Mouse (Mus musculus): ENCODE data around the gene Bmp5. TPM values are rescaled to one million over a fixed set of nuclear protein-coding genes. Genes with fewer than 3 reads are reported as not detected.

The Bmp5 gene
- total and polyA plus RNA-seq, 3 experiments = not detected

GRCm38 (mm10) chr9:75776153-75776552 is 989 bp downstream of the Bmp5 start:
- no peaks in the 10 kb centered on the region for H3K27me3 ChIP-seq (replicated peaks)

GRCm38 (mm10) chr9:75778762-75779346 is 3.7 kb downstream of the Bmp5 start:
- no peak overlapping the region for H3K4me2 ChIP-seq (ENCODE audit: insufficient read depth, low read depth, poor library complexity, severe bottlenecking)
- H3K9me3 ChIP-seq (replicated peaks; ENCODE audit: low read length) = no peaks in the 10 kb centered on the region
- H3K4me1 ChIP-seq (ENCODE audit: control insufficient read depth in 1 of 2, insufficient read depth in 2 of 2) = peaks cover 0 to 14% of the 10 kb centered on the region in 2 experiments; a peak in 2 of 4 replicates
- no peak overlapping the region for H3K4me3 ChIP-seq (replicated peaks in 1 of 3; ENCODE audit: low read depth in 2 of 3, low read length in 2 of 3, poor library complexity in 1 of 3)
- no peaks in the 10 kb centered on the region for H3K27me3 ChIP-seq (replicated peaks)
- no peaks in the 10 kb centered on the region for H3K79me2 ChIP-seq (replicated peaks; ENCODE audit: control insufficient read depth, extremely low read depth, insufficient read depth, poor library complexity, severe bottlenecking)
- no peak overlapping the region for H3K9ac ChIP-seq (ENCODE audit: insufficient read depth, low read depth)
- TF ChIP-seq NELFE (IDR thresholded peaks at IDR 0.05; ENCODE audit: low read depth, low read length) = no peak
- TF ChIP-seq ZKSCAN1 (IDR thresholded peaks at IDR 0.05; ENCODE audit: borderline replicate concordance, low read depth, low read length) = no peak
- TF ChIP-seq TBP (conservative IDR thresholded peaks at IDR 0.05; ENCODE audit: low read depth, low read length) = no peak
- no peak for TF ChIP-seq IRF4 (IDR thresholded peaks at IDR 0.05; ENCODE audit: low read depth, low read length)
- no peak for TF ChIP-seq POLR2A (IDR thresholded peaks at IDR 0.05; ENCODE audit: low read depth, low read length)
- no peak for TF ChIP-seq ELF1 (IDR thresholded peaks at IDR 0.05; ENCODE audit: low read depth, low read length)
- TF ChIP-seq RCOR1 (conservative IDR thresholded peaks at IDR 0.05; ENCODE audit: low read depth, low read length) = no peak
- TF ChIP-seq MEF2A (IDR thresholded peaks at IDR 0.05; ENCODE audit: borderline replicate concordance, low read depth, low read length) = no peak
- TF ChIP-seq GABPA (IDR thresholded peaks at IDR 0.05; ENCODE audit: insufficient replicate concordance, low read depth, low read length) = no peak
- TF ChIP-seq UBTF (IDR thresholded peaks at IDR 0.05; ENCODE audit: low read depth, low read length) = no peak
- no peak for TF ChIP-seq SMC3 (IDR thresholded peaks at IDR 0.05; ENCODE audit: low read depth, low read length)
- TF ChIP-seq ZC3H11A (IDR thresholded peaks at IDR 0.05; ENCODE audit: low read depth, low read length) = no peak
- no peak for TF ChIP-seq JUN (IDR thresholded peaks at IDR 0.05; ENCODE audit: insufficient read depth, low read depth, low read length)
- no peak for TF ChIP-seq POLR2AphosphoS2 (IDR thresholded peaks at IDR 0.05; ENCODE audit: low read depth, low read length)
- no peak for TF ChIP-seq RAD21 (IDR thresholded peaks at IDR 0.05; ENCODE audit: low read depth, low read length)
- TF ChIP-seq MAZ (IDR thresholded peaks at IDR 0.05; ENCODE audit: low read depth, low read length) = no peak
- no peak for TF ChIP-seq ETS1 (conservative IDR thresholded peaks at IDR 0.05; ENCODE audit: low read depth, low read length)
- no peak for TF ChIP-seq NRF1 (IDR thresholded peaks at IDR 0.05; ENCODE audit: low read depth, low read length)
- TF ChIP-seq EP300 (IDR thresholded peaks at IDR 0.05; ENCODE audit: low read length) = no peak
- TF ChIP-seq HCFC1 (IDR thresholded peaks at IDR 0.05; ENCODE audit: low read depth, low read length) = no peak
- dilution Hi-C loops (cut with MboI; ENCODE audit: extremely low pct_ligation_motif_present, extremely low pct_unique_long_range_greater_than_20kb, low sequenced_read_pairs) = no loop called here
- no peaks in the 10 kb centered on the region for H3K36me3 ChIP-seq (replicated peaks in 1 of 2; ENCODE audit: control insufficient read depth in 1 of 2, insufficient read depth in 1 of 2, low read length in 1 of 2)
- DNase-seq (ENCODE audit: extremely low read depth) = no peak
- H3K27ac ChIP-seq (ENCODE audit: insufficient read depth, low read depth) = no peak overlapping the region
- in situ Hi-C loops (cut with MboI; ENCODE audit: low pct_ligation_motif_present, low pct_unique_long_range_greater_than_20kb, low sequenced_read_pairs) = no loop called here

More at GRCm38 (mm10) chr9:75776153-75776552, 989 bp downstream of the Bmp5 start:
- no peaks in the 10 kb centered on the region for H3K79me2 ChIP-seq (replicated peaks; ENCODE audit: control insufficient read depth, extremely low read depth, insufficient read depth, poor library complexity, severe bottlenecking)
- no peak overlapping the region for H3K4me3 ChIP-seq (replicated peaks in 1 of 3; ENCODE audit: low read depth in 2 of 3, low read length in 2 of 3, poor library complexity in 1 of 3)
- H3K4me2 ChIP-seq (ENCODE audit: insufficient read depth, low read depth, poor library complexity, severe bottlenecking) = no peak overlapping the region
- dilution Hi-C loops (cut with MboI; ENCODE audit: extremely low pct_ligation_motif_present, extremely low pct_unique_long_range_greater_than_20kb, low sequenced_read_pairs) = no loop called here
- 0 out of 4 replicates have a peak, but pooled peaks cover 0 to 4% of the 10 kb centered on the region in 2 experiments for H3K4me1 ChIP-seq (ENCODE audit: control insufficient read depth in 1 of 2, insufficient read depth in 2 of 2)
- in situ Hi-C loops (cut with MboI; ENCODE audit: low pct_ligation_motif_present, low pct_unique_long_range_greater_than_20kb, low sequenced_read_pairs) = no loop called here
- no peaks in the 10 kb centered on the region for H3K36me3 ChIP-seq (replicated peaks in 1 of 2; ENCODE audit: control insufficient read depth in 1 of 2, insufficient read depth in 1 of 2, low read length in 1 of 2)
- no peaks in the 10 kb centered on the region for H3K9me3 ChIP-seq (replicated peaks; ENCODE audit: low read length)
- no peak for TF ChIP-seq PAX5 (IDR thresholded peaks at IDR 0.05; ENCODE audit: low read length)
- no peak for TF ChIP-seq NRF1 (IDR thresholded peaks at IDR 0.05; ENCODE audit: low read depth, low read length)
- no peak for TF ChIP-seq ETS1 (conservative IDR thresholded peaks at IDR 0.05; ENCODE audit: low read depth, low read length)
- no peak for TF ChIP-seq USF2 (conservative IDR thresholded peaks at IDR 0.05; ENCODE audit: low read depth, low read length)
- TF ChIP-seq RAD21 (IDR thresholded peaks at IDR 0.05; ENCODE audit: low read depth, low read length) = no peak
- no peak for TF ChIP-seq ELF1 (IDR thresholded peaks at IDR 0.05; ENCODE audit: low read depth, low read length)
- TF ChIP-seq JUN (IDR thresholded peaks at IDR 0.05; ENCODE audit: insufficient read depth, low read depth, low read length) = no peak
- no peak for TF ChIP-seq CHD2 (IDR thresholded peaks at IDR 0.05; ENCODE audit: low read length)
- no peak for TF ChIP-seq POLR2A (IDR thresholded peaks at IDR 0.05; ENCODE audit: low read depth, low read length)
- TF ChIP-seq MYC (IDR thresholded peaks at IDR 0.05; ENCODE audit: low read depth, low read length) = no peak
- TF ChIP-seq IRF4 (IDR thresholded peaks at IDR 0.05; ENCODE audit: low read depth, low read length) = no peak
- no peak for DNase-seq (ENCODE audit: extremely low read depth)
- no peak overlapping the region for H3K9ac ChIP-seq (ENCODE audit: insufficient read depth, low read depth)
- H3K27ac ChIP-seq (ENCODE audit: insufficient read depth, low read depth) = no peak overlapping the region

Measured in CH12.LX (cell line).